Mouse (Mus musculus): Measurements from ENCODE around the gene Tnr. TPM values are rescaled to one million over a fixed set of nuclear protein-coding genes. Genes with fewer than 3 reads are reported as not detected.

Tnr gene
- polyA plus RNA-seq (2017; shearing (Covaris generic)), result 1 to 10 TPM in 1 of 2 experiments, under 1 TPM in 1; 0.16 to 1.0 TPM

GRCm38 (mm10) chr1:159523578-159523977 lies at the start of gene Tnr:
TSS of gene Tnr (plus strand) at chr1:159523769.

Measured in inflammation-experienced regulatory T-cells (primary cell).